Mouse (Mus musculus) kidney, adult 2 months (tissue): Measurements from ENCODE around the gene Styxl1.

ENCODE experiments used
- CTCF ChIP-seq: fragments of 200-500 bp; conservative IDR thresholded peaks from 2 replicates; pipeline ENCODE4 v1.5.1; 2011; ENCODE audit warnings: low read depth, mild to moderate bottlenecking, control low read depth, low read length, moderate library complexity, mixed read lengths; ENCODE audit not compliant: insufficient read depth, insufficient read length
- POLR2A ChIP-seq: fragments of 200-500 bp; IDR thresholded peaks from one replicate; pipeline ENCODE4 v1.6.1; 2011; ENCODE audit warnings: low read depth, low read length, control low read depth

DNA sequence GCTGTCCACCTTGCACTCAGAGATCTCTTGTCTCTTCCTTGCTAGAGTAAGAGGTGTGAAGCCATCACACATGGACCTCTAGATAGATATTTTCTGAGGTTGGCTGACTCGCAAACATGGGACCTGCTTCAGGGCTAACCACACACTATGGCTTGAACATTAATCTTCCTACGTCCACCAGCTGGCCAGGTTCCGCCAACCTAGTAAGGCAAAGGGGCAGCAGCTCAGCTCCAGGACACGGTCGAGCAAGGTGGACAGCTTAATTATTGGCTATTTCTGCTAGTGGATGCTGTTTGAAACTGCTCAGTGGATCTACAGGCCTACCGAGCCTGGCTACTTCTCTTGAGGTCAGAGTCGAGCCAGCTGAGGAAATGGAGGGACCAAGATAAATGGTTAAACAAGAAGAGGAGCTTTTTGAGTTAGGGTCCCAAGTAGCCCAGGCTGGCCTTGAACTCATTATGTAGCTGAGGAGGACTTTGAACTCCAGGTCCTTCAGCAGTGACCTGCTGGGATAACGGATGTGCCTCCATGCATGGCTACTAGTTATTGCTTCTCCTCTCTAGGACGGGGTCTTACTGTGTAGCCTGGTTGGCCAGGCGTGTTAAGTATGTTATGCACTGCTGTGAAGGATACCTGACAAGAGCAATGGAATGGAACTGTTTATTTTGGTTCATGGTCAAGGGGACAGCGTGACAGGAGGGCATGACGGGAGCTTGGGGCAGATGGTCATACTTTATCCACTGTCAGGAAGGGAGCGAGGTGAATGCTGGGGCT, 66.4 kb downstream of the Styxl1 start:
- no peak for TF ChIP-seq POLR2A
- TF ChIP-seq CTCF: no peak
